Mouse (Mus musculus) adrenal gland, adult (tissue): ENCODE data around the gene Relb.

Source experiments
- DNase-seq, 2 experiments: peaks; one replicate each; pipeline ENCODE4 v3.0.0; 2022 to 2023; ENCODE audit warnings: low spot score in 1 of 2; ENCODE audit not compliant: inconsistent age in 2 of 2

Relb gene

DNA sequence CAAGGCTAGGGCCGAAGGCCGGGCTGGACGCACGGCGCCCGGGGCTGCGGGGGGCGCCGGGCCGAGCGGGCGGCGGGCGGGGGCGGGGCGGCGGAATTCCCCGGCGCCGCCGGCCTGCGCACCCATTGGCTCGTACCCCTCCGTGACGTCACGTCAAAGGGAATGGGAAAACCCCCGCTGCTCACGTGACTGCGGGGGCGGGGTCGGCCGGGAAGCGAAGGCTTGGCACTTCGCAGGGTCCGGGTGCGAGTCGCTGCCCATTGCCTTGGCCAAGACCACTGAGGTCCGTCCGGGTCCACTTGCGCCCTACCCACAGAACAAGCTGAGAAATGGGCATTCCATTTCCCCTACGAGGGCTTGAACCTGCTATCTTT lies at the start of gene Relb:
Gene Relb, minus strand, starts transcription at position 78 of the 374 bp plus-strand sequence.
- peak; percentile 94 to 97 for DNase-seq

DNA sequence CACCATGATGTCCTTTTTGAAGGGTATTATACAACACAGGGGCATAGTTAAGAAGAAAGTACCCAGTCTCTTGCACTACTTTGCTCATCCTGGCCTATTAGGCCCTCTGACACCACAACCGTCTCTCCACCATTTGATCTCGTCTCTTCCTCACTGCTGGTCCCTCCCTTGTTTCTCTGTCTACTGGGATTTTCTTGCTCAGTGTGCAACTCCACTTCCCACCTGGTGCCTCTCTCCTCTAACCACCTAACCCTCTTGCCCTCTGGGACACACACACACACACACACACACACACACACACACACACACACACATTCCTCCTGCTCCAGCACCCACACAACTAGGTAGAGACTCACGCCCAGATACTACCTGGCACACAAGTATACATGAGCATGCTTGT lies 49.7 kb upstream of the Relb start:
- DNase-seq = no peak

DNA sequence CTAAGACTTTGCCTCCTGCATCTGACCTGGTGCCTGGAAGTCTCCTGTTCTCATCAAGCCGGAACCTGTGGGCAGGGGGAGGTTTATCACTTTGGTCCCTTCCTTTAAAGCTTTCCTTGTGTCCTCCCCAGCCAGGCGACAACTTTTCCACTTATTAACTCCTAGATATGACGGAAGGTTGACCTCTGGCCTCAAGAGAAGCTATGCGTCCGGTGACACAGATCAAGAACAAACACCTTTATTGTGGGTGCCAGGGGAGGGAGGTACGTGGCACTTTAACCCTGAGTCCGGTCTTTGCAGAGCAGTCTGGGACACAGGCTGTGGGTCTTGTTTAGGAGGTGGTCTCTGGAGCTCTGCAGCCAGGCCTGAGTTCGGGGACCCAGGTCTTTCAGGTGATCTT lies 48.6 kb upstream of the Relb start, which contains the start of gene Apoc2:
Gene Apoc2, minus strand, starts transcription at position 70 of the 400 bp plus-strand sequence.
- no peak for DNase-seq

DNA sequence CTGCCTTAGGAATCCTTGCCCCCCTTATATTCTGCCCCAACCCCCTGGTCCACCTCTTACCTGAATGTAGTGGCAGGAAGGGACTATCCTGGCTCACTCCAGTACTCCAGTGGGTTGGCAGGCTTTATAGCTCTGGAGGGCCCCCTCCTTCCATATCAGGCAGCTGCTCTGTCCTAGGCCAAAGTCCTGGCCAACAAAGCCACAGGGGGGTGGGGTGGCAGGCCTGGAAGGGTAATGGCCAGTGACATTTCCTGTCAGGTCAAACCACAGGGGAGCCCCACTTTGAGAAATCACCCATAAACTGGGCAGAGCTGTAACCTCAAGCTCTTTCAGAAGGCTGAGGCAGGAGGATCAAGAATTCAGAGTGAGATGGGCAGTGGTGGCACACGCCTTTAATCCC lies 47.4 kb upstream of the Relb start:
- no peak for DNase-seq

DNA sequence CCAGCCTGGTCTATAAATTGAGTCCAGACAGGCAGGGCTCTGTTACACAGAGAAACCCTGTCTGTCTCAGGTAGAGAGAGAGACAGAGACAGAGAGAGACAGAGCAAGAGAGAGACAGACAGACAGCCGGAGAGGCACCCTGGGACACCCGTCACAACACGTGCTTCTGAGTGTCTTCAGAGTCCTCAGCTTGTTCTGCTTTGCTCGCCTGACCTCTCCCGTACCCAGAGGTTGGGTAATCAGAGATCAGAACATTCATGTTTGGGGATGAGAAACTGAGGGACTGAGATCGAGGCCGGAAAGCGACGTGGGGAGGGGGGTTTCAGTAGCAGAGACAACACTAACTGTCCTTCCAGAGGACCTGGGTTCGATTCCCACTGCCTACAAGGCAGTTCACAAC lies 46.6 kb upstream of the Relb start:
- no peak for DNase-seq

DNA sequence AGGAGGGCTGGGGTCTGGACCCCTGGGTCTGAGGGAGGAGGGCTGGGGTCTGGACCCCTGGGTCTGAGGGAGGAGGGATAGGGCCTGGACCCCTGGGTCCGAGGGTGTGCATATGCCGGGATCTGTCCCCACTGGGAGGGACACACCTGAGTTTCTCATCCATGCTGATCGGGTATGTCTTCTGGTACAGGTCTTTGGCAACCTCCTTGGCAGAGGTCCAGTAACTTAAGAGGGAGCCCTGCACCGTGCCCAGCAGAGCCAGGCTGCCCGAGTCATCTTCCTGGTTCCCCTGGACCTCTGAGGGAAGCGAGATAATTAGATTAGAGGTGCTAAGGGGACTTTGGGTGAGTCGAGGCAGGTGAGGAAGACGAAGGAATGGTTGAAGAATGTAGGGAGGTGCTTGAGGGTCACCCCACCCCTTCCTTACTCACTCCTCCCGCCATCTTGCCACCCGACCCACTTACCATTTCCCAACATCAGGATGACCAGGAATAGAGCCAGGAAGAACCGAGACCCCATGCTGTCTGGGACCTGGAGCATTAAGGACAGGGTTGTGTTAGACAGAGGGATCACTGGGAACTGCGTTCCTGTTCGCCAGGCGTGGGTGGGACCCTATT lies 44.0 kb upstream of the Relb start:
- peak in 1 of 2 experiments; percentile 56 for DNase-seq

DNA sequence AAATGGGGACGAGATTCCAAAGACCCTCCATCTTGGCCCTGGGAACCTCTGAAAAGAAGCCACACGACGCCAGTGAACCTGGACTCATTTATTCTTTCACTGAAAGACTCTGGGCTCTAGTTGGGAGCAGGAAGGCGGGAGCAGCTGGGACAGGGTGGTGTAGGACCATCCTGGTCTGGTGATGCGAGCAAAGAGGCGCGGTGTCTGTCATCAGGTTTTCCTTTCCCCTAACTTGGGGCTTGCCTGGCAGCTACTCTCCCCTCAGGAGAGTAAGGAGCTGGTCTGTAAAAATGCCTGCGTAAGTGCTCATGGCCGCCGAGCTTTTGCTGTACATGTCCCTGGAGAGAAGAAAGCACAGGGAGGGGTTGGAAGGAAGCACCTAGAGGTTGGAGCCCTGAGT lies 42.3 kb upstream of the Relb start:
- DNase-seq = no peak

DNA sequence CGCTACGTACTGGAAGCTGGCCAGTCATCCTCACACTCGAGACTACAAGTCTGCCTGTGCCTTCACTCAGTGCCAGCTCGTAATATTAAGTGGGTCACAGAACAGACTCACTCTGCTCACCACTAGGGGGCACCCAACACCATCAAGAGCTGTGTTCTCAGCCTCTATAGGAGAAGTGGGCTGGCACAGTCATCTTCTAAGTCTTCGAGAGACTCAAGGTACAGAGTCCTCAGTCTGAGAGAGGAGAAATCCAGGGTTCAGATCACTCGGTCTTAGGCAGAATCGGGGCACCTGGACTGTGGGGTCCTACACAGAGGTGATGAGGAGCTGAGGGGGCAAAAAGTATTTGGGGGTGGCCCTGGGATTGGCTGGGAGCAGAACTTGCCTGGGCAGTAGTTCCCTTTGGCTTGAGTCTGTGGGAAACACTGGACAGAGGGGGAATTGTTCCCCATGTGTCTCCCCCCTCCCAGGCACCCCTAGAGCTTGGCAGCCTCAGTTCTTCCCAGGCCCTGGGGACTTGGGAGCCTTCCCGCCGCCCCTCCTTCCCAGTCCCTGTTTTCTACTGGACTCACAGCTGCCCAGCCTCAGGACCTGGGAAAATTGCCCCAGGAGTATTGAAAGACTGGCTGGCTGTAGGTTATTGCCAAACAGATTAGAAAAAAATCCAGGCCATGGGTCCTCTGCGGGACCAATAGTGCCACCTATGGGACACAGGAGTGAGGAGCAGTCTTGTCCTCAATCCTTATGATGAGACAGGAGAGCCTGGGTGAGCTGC lies 39.9 kb upstream of the Relb start:
- peak; percentile 92 to 98 for DNase-seq

DNA sequence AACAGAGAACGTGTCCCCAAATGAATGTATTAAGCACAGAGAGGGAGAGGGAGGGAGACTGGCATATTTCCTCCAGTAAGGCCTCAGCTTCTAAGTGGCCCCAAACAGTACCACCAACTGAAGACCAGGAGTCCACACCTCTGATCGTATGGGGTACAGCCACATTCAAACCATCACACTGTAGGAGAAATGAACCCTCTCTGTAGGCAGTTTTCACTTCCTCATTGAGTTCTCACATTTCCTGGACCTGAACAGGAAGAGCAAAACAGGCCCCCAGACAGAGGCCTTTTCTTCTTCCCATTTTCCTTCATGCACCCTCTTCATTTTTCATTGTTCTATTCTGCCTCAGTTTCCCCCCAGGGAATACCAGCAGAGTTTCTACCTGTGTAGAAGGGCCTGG lies 38.2 kb upstream of the Relb start:
- DNase-seq = no peak

DNA sequence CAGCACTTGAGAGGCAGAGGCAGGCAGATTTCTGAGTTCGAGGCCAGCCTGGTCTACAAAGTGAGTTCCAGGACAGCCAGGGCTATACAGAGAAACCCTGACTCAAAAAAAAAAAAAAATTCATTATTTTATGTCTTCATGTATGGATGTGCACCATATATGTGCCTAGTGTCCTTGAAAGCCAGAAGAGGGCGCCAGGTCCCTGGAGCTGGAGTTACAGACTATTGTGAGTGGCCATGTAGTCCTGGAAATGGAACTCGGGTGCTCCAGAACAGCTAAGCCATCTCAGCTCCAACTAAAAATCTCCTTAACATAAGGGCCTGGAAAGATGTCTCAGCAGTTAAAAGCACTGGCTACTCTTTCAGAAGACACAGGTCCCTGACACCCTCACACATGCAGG lies 37.5 kb upstream of the Relb start:
- DNase-seq = no peak

DNA sequence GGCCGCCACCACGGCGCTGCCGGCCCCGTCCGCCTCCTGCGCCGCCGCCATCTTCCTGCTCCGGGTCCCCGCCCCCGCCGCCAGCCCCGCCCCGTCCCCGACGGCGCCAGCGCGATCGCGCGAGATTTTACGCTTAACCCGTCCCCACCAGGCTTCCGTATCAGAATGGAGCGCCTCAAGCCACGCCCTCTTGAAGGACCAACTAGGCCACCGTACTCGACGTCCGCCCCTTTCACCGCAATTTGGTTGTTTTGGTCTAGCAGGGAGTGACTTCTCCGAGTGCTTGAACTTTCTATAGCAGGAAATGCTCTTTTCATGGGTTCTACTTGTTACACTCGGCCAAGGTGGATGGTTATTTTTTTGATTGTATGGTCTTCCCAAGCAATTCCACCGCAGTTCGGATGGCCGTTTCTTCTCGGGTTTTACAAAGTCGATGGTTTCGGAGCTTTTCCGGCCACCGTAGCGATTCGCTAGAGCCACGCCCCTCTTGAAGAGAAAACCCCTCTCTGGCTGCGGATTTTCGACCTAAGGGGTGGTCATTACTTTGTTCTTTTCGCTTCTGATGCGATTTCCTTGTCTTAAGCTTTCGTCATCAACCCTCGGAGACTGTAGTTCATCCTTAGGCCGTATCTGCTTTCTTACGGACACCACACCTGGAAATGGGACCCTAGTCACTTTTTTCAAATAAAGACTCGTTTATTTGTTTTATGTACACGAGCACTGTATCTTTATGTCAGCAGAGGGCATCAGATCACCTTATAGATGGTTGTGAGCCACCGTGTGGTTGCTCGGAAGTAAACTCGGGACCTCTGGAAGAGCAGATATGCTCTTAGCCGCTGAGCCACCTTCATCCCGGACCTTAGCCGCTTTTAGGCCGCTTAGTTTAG lies 36.0 kb upstream of the Relb start, which contains the start of gene Clptm1:
Gene Clptm1, minus strand, starts transcription at position 79 of the 887 bp plus-strand sequence.
- DNase-seq = peak; percentile 97 to 99

DNA sequence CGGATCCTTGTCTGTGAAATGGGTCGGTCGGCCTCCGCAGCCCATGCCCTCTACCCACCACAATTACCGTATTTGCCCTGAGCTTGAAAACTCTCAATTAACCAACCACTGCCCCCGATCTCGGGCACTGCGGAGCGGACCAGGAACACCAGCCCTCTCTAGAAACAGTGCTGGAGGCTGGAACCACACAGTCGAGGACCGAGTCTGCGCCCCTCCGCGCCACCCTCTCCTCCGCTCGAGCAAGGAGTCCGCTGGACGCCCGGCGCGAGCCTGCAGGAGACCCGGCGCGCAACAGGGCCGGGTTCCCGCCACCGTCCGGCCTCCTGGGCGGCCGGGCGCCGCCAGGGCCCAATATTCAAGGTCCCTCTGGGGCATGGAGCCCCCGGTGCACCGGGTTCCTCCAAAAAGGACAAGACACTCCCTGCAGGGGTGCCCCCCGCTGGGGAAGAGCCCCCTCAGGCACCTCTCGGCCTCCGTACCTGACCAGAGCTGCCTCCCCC lies 35.3 kb upstream of the Relb start:
- DNase-seq = no peak

DNA sequence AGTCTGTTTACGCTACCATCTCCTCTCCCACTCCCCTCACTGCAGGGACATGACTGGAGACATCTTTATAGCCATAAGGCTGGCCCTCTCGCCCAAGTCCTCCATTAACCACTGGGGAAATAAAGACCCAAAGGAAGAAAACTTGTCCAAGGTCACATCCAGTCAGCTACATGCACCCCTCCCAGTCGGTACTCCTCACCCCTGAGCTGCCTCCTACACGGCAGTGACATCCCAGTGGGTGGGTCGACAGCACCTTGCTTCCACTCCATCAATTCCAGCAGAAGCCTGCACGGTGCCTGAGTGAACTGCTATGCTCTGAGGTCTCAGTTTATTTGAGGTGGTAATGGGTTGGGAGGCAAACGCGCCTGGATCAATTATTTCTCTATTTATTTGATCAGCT lies 34.7 kb upstream of the Relb start:
- DNase-seq = peak in 1 of 2 experiments; percentile 30

DNA sequence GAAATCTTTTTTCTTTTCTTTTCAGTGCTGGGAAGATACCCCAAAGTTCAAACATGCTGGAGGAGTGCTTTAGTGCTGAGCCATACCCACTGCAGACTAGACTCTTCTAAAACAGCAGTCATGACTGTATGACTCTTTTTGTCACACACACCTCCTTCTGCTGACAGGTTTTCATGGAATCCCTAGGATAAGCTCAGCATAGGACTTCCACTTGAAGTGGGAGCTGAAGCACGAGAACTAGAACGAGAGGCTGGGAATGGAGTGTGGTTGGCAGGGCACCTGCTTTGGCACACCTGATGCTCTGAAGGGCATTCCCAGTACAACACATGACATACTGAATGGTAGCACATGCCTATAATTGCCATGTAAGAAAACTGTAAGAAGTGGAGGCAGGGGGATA lies 23.4 kb upstream of the Relb start:
- DNase-seq = no peak

DNA sequence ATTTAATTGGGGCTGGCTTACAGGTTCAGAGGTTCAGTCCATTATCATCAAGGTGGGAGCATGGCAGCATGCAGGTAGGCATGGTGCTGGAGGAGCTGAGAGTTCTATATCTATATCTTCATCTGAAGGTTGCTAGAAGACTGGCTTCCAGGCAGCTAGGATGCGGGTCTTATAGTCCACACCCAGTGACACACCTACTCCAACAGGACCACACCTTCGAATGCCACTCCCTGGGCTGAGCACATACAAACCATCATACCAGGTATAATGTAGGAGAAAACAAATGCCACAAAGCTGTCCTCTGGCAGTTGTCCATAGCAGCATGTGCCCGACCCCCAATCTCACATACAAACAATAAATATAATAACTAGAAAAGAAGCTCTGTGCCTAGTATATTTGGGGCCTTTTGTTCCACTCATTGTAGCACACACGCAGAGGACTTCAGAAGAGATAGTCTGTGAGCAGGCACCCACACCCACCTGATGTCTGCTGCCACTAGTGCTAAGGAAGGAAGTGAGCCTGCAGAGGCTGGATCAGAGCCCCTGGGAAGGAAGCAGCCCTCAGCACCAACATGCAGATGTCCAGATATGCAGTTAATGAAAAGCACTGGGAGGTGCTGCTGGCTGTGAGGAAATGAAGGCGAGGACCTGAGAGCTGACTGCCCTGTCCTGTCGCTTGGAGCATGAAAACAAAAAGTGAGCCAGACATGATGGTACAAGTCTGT lies 22.0 kb upstream of the Relb start:
- DNase-seq = no peak

DNA sequence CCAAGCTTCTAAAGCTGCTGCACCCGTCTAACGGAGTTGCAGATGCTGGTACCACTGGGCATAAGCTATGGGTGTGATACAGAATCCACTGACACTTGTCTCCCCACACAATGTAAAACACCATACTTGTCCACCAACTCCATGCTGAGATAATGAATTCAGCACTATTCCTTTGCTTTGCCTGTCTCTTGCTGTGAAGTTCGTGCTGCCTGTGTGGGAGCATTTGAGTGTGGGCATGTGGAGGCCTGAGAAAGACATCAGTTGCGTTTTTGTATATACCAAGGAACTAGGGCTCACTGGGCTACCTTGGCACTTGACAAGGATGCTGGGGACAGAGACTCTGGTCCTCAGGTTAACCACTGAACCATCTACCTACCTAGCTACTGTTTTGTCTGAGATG lies 12.0 kb upstream of the Relb start:
- no peak for DNase-seq

DNA sequence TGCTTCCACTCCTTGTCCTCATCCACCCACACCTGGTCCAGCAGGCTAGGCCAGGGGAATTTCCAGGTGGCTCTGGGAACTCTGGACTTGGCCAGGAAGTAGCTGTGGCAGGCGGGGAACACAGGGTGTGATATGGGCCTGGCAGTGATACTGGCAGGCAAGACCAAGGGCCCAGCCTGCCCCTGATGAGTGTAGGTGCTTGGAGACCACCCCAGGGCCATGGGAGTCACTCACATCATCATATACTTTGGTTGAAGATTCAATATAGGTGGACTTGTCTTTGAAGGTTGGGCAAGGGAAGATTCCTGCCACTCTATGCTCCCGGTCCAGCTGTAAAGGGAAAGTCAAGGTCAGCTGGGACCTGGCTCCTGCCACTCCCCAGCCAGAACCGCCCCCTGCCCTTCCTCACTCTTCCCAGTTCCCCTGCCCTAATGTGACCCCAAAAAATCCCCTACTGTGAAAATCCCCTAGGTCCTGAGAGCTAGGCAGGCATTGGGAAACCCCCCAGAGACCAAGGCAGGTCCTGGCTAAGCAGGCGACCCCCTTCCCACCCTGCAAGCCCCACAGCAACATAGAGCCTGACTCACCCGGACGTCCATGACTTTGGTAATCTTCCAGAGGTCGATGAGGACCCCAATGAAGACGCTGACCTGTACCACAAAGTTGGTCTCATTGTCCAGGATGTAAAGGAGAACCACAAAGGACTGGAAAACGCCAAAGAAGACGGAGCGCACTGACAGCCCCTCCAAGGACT lies 6.0 kb upstream of the Relb start:
- peak; percentile 57 to 74 for DNase-seq

DNA sequence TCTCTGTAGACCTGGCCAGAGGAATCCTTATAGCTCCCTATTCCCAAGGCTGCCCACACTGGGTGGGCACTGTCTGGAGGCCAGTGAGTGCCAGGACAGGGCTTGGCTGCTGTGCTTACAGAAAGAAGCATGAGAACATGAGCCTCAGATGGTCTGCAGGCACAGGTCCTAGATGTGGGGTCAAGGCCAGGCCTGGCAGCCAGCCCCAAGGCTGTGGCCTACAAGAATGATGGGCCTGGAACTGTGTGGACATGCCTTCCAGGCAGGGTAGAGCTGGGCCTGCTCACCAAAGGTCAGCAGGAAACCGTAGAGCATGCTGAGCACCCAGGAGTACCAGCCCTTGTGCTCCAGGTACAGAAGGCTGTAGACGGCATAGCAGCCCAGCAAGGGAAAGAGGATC lies 5.4 kb upstream of the Relb start:
- peak; percentile 94 to 95 for DNase-seq

DNA sequence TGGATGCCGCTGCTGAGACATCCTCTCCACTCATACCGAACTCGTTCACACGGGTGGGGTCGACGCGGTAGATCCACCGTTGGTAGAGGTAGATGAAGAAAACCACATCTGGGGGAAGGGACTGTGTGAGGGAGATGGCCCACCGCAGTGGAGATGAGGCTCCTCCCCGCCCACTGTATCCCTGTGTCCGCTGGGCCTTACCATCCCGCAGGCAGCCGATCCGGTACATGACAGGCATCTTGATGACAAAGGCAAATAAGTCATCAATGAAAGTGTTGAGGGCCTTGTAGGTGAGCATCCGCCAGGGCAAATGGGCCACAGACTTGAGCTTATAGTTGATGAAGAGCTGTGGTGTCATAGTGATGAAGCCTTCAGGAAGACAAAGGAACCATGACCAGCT lies 4.6 kb upstream of the Relb start:
- no peak for DNase-seq

DNA sequence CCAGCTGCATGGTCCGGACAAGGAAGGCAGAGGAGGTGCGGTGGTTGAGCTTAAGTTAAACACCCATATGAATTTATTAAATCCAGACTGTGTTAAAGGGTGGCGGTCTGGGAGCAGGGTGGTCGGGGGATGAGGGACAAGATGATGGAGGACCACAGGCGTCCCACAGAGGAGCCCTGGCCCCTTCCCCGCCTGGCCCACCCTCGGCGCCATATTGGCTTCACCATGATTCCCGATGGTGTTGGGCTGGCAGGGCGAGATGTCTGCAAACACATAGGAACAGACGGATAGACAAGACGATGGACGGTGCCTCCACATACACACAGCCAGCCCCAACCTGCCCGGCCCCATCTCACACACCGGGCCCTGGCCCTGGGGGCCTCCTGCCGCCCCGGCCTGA lies 4.0 kb upstream of the Relb start:
- no peak for DNase-seq
